Mouse (Mus musculus) liver, embryonic 12.5 days (tissue): ENCODE results near the gene Asic4. TPM values are rescaled to one million over a fixed set of nuclear protein-coding genes. Genes with fewer than 3 reads are reported as not detected.

Experiments
- ATAC-seq: fragments of 200-750 bp; cut with Nextera tagmentation; 2 replicates; pipeline ENCODE4 v1.8.0; 2017; ENCODE audit warnings: moderate number of reproducible peaks, mild to moderate bottlenecking, moderate library complexity
- H3K27ac ChIP-seq: fragments of 300-500 bp; sonication (generic); 2 replicates; pipeline ENCODE4 v1.5.1; 2016; ENCODE audit warnings: mild to moderate bottlenecking
- H3K27me3 ChIP-seq: fragments of 300-500 bp; sonication (generic); replicated peaks from 2 replicates; pipeline ENCODE4 v1.6.1; 2016; ENCODE audit warnings: mild to moderate bottlenecking, moderate library complexity
- H3K36me3 ChIP-seq: fragments of 300-500 bp; sonication (generic); 2 replicates; pipeline ENCODE4 v1.6.1; 2016; ENCODE audit warnings: mild to moderate bottlenecking, moderate library complexity
- H3K4me1 ChIP-seq: fragments of 300-500 bp; sonication (generic); 2 replicates; pipeline ENCODE4 v1.6.1; 2016
- H3K4me2 ChIP-seq: fragments of 300-500 bp; sonication (generic); 2 replicates; pipeline ENCODE4 v1.6.1; 2016; ENCODE audit warnings: mild to moderate bottlenecking, moderate library complexity
- H3K4me3 ChIP-seq: fragments of 300-500 bp; sonication (generic); 2 replicates; pipeline ENCODE4 v1.5.1; 2016; ENCODE audit warnings: mild to moderate bottlenecking, moderate library complexity
- H3K9ac ChIP-seq: fragments of 300-500 bp; sonication (generic); 2 replicates; pipeline ENCODE4 v1.6.1; 2016; ENCODE audit warnings: mild to moderate bottlenecking, moderate library complexity
- H3K9me3 ChIP-seq: fragments of 300-500 bp; sonication (generic); replicated peaks from 2 replicates; pipeline ENCODE4 v1.6.1; 2016; ENCODE audit warnings: mild to moderate bottlenecking, moderate library complexity
- WGBS: fragments of 180-500 bp; shearing (Covaris S2); methylation state at CpG from one replicate; pipeline ENCODE4 v1.1.7; 2016; ENCODE audit not compliant: insufficient replicate concordance; 5-methylcytosine and 5-hydroxymethylcytosine counted together
- polyA plus RNA-seq: library from polyadenylated mRNA; unstranded; fragments of >200 nt; fragmentation: Nextera tagmentation; extraction: Ambion mirVana; gene quantifications from 2 replicates; pipeline ENCODE4 v1.2.1, GENCODE M21; 2016

Gene Asic4
- polyA plus RNA-seq, 1 experiment from 2014 or later, result 0.83 TPM

GRCm38 (mm10) chr1:75445141-75445701 is 5.0 kb upstream of the Asic4 start:
- peak; percentile 54 for ATAC-seq
- H3K27me3 ChIP-seq, result peaks cover 59% of the 10 kb centered on the region
- H3K4me3 ChIP-seq, result peak overlapping the region; percentile 37; the same call in 1 of the 2 replicates
- WGBS, result 10% methylated on average over 9 of the region's 9 CpGs
- H3K9ac ChIP-seq, result 0 out of 2 replicates have a peak overlapping the region, but pooled peaks have one; percentile 27
- peak overlapping the region; percentile 74 for H3K4me2 ChIP-seq
- H3K4me1 ChIP-seq, result peaks cover 77% of the 10 kb centered on the region
- H3K36me3 ChIP-seq, result peaks cover 17% of the 10 kb centered on the region
- no peaks in the 10 kb centered on the region for H3K9me3 ChIP-seq
- H3K27ac ChIP-seq, result peak overlapping the region; percentile 74

DNA sequence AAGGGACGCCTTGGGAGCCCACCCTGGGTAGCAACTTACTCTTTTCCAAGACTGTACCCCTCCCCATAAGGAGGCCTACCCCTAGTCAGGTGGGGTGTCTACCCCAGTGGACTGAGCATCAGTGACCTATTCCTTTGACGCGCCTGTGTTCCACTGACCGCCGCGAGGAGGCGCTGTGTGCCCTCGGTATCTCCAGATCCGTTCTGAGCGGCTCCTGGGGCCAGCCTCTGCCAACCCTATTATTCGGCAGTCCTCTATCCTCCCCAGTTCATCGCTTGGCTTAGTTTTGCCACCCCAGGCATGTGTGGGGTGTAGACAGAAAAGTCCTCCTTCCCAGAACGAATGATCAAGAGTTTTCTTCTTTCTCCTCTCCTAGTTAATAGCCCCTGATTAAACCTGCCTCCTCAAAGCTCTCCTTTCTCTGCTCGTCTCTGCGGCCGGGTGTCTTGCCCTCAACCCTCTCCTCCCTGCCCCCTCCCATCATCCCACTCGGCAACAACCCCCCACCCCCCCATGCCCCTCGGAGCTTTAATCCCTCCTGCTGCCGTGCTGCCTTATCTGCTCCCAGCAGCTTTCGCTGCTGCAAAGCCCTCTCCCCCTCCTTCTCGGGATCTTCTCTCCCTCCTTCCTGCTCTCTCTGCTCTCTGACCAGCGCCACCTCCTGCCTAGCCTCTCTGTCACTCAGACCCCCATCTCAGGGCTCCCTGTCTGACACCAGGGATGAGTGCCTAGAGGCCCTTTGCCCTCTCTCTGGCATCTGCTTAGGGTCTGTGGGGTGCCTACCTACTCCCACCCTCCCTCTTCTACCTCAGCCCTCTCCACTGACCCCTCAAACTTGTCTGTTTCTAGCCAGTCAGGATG is 4.3 kb upstream of the Asic4 start:
- Histone ChIP-seq H3K4me2 (peak overlapping the region; percentile 74), H3K4me1 (peaks cover 85% of the 10 kb centered on the region), H3K9ac (peak overlapping the region; percentile 50), H3K27me3 (peaks cover 66% of the 10 kb centered on the region), H3K27ac (peak overlapping the region; percentile 74), H3K4me3 (peak overlapping the region; percentile 37), H3K36me3 (peaks cover 10% of the 10 kb centered on the region), H3K9me3 (no peaks in the 10 kb centered on the region)
- peak; percentile 67 for ATAC-seq
- WGBS, result under 1% methylated on average over 22 of the region's 22 CpGs

DNA sequence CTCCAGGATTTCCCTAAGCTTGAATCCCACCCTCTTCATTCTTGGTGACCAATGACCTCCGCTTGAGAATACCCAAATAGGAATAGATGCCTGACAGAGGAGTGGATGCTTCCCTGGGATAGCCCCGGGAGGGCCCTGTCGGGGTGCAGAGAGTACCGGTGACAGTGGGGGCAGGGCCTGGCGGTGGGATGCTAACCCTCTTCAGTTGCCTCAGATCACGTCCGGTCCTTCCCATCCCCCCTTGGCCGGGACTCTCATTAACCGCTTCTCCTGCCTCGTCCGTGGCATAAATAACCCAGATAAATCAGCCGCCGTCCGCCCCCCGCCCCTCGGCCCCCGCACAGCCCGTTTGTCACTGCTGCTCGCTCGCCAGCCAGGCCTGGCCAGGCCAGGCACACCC is 3.6 kb upstream of the Asic4 start:
- peak overlapping the region; percentile 50 for H3K9ac ChIP-seq
- H3K27ac ChIP-seq, result peak overlapping the region; percentile 74
- H3K4me3 ChIP-seq, result peak overlapping the region; percentile 37
- peak overlapping the region; percentile 74 for H3K4me2 ChIP-seq
- H3K36me3 ChIP-seq, result peaks cover 9% of the 10 kb centered on the region
- WGBS, result 2% methylated on average over 20 of the region's 20 CpGs
- peaks cover 73% of the 10 kb centered on the region for H3K27me3 ChIP-seq
- no peaks in the 10 kb centered on the region for H3K9me3 ChIP-seq
- H3K4me1 ChIP-seq, result peaks cover 90% of the 10 kb centered on the region
- no peak for ATAC-seq

DNA sequence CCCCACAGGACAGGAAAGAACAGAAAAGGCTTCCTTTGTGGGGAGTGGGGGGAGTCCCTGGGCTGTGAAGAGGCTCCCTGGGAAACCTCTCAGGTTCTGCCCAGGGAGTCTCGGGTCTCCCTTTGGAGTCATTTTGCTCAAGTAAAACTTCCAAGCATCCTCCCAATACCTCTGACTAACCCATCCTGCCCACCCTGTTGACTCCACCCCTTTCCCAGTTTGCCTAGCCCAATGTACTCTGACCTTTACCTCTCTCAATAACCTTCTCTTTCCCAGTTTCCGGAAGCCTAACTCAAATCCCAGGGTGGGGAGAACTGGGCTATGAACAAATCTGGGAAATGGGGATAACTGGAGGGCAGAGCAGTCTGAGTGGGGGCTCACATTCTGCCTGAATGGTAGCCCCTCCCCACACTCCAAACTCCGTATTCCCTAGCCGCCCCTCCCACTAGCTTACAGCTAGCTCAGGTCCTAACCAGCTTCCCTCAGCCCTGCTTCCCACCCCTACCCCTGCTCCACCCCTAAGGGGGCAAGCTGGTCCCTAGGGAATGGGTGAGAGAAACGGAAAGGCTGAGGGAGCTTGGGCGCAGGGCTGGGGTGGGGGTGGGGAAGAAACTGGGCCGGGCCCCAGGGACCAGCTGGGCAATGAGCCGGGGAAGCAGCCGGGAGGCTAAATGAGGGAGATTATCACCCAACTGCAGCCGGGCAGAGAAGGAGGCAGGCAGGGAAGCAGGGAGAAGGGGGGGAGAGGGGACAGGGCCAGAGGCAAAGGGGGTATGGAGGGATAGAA is 2.8 kb upstream of the Asic4 start:
- ATAC-seq, result peak; percentile 5; the same call in 1 of the 2 replicates
- Histone ChIP-seq H3K4me3 (peak overlapping the region; percentile 37), H3K4me2 (peak overlapping the region; percentile 74), H3K9ac (peak overlapping the region; percentile 50), H3K27ac (peak overlapping the region; percentile 57; the same call in 1 of the 2 replicates), H3K27me3 (peaks cover 81% of the 10 kb centered on the region), H3K36me3 (peaks cover 5% of the 10 kb centered on the region), H3K9me3 (no peaks in the 10 kb centered on the region), H3K4me1 (peaks cover 90% of the 10 kb centered on the region)
- WGBS, result under 1% methylated on average over 10 of the region's 10 CpGs

DNA sequence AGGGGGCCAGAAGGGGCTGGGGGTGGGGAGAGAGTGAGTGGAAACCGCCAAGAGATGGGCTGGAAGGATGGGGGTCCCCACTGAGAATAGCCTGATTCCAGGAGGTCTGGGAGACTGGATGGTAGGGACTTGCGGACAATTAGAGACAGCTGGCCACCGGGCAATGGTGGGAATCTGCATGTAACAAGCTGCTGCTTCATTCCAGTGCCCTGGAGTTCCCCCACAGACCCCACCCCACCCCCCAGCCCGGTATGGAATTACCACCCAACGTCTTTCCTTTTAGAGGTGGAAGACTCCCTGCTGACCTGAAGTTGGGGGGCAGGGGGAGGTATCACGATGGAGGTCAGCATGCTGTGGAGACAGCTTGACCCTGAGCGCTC is 2.2 kb upstream of the Asic4 start:
- Histone ChIP-seq H3K4me2 (peak overlapping the region; percentile 74), H3K4me1 (peaks cover 87% of the 10 kb centered on the region), H3K4me3 (no peak overlapping the region; the same call in 1 of the 2 replicates), H3K36me3 (no peaks in the 10 kb centered on the region; the same call in 1 of the 2 replicates), H3K27ac (0 out of 2 replicates have a peak overlapping the region, but pooled peaks have one; percentile 39), H3K27me3 (peaks cover 87% of the 10 kb centered on the region), H3K9me3 (no peaks in the 10 kb centered on the region), H3K9ac (peak overlapping the region; percentile 50)
- no peak for ATAC-seq
- WGBS, result 6% methylated on average over 7 of the region's 7 CpGs

GRCm38 (mm10) chr1:75448937-75449336 is 1.3 kb upstream of the Asic4 start:
- Histone ChIP-seq H3K27me3 (peaks cover 96% of the 10 kb centered on the region), H3K9ac (0 out of 2 replicates have a peak overlapping the region, but pooled peaks have one; percentile 12), H3K4me3 (no peak overlapping the region), H3K36me3 (no peaks in the 10 kb centered on the region), H3K9me3 (no peaks in the 10 kb centered on the region), H3K27ac (no peak overlapping the region), H3K4me2 (peak overlapping the region; percentile 35), H3K4me1 (peaks cover 78% of the 10 kb centered on the region)
- ATAC-seq, result no peak
- 2% methylated on average over 14 of the region's 14 CpGs for WGBS

DNA sequence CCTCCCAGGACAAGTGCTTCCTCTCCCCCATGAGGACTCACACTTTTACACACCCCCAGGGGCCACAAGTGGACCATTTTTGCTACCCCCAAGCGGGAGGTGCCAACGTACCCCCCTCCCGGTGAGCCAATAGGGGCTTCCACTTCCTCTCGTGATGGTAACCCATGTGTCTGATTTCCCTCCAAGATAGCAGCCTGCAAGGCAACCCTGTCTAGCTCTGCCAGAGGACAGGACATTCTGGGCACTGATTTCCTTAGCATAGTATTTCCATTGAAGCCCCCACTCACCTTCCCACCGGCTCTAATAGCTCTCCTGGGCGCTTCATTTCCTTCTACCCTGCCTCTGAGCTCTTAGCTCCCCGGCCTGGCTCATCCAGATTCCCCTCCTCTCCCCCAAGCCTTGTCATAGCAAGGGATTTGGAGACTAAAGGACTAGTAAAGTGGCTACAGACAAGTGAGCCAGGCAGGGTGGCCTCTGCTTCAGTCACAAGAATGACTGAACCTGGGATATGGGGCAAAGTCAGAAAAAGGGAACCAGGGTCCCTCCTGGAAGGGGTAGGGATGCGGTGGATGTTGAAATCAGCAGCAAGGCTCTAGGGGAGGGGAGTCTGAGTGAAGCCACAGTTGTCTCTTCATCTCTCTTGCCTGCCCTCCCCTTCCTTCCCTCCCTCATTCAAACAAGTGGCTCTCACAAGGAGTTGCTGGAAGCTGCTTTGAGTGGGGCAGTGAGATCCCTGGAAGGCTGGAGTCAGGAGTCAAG is 680 bp upstream of the Asic4 start:
- Histone ChIP-seq H3K4me1 (peaks cover 77% of the 10 kb centered on the region), H3K9ac (no peak overlapping the region), H3K36me3 (no peaks in the 10 kb centered on the region), H3K4me2 (peak overlapping the region; percentile 63), H3K9me3 (no peaks in the 10 kb centered on the region), H3K4me3 (peak overlapping the region; percentile 37; the same call in 1 of the 2 replicates), H3K27ac (no peak overlapping the region), H3K27me3 (peaks cover 96% of the 10 kb centered on the region)
- ATAC-seq, result no peak
- 2% methylated on average over 8 of the region's 8 CpGs for WGBS

DNA sequence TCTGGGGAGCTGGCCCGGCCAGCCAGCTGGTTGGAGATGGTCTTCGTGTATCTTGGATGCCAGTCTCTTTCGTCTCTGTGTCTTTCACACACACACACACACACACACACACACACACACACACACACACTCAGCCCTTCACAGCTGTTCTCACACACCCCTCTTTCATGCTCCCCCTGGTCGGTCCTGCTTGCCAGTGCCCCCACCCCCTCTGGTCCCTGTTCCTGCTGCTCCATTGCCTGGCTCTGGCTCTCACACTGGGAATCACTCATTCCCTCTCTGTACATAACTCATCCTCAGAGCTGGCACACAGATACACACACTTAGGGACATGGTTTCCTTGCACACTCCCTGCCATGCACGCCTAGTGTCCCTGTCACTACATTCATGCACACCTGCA is 1.7 kb downstream of the Asic4 start:
- Histone ChIP-seq H3K36me3 (no peaks in the 10 kb centered on the region), H3K27me3 (peaks cover 100% of the 10 kb centered on the region), H3K4me1 (peaks cover 66% of the 10 kb centered on the region), H3K4me3 (no peak overlapping the region), H3K9ac (no peak overlapping the region), H3K9me3 (no peaks in the 10 kb centered on the region), H3K27ac (no peak overlapping the region), H3K4me2 (no peak overlapping the region)
- 39% methylated on average over 3 of the region's 5 CpGs for WGBS
- no peak for ATAC-seq

GRCm38 (mm10) chr1:75455433-75455832 is 5.2 kb downstream of the Asic4 start:
- H3K4me2 ChIP-seq, result no peak overlapping the region

GRCm38 (mm10) chr1:75455948-75456347 is 5.7 kb downstream of the Asic4 start:
- H3K27me3 ChIP-seq, result peaks cover 100% of the 10 kb centered on the region
- no peak for ATAC-seq

More at GRCm38 (mm10) chr1:75455433-75455832, 5.2 kb downstream of the Asic4 start:
- H3K9ac ChIP-seq, result no peak overlapping the region
- peaks cover 58% of the 10 kb centered on the region for H3K4me1 ChIP-seq
- peaks cover 100% of the 10 kb centered on the region for H3K27me3 ChIP-seq
- 48% methylated on average over 3 of the region's 3 CpGs for WGBS
- H3K27ac ChIP-seq, result no peak overlapping the region
- no peak for ATAC-seq
- no peaks in the 10 kb centered on the region for H3K9me3 ChIP-seq
- no peaks in the 10 kb centered on the region for H3K36me3 ChIP-seq
- no peak overlapping the region for H3K4me3 ChIP-seq

More at GRCm38 (mm10) chr1:75455948-75456347, 5.7 kb downstream of the Asic4 start:
- no peak overlapping the region for H3K4me3 ChIP-seq
- no peak overlapping the region for H3K27ac ChIP-seq
- no peaks in the 10 kb centered on the region for H3K36me3 ChIP-seq
- H3K9ac ChIP-seq, result no peak overlapping the region
- no peak overlapping the region for H3K4me2 ChIP-seq
- H3K4me1 ChIP-seq, result peaks cover 53% of the 10 kb centered on the region
- WGBS, result 17% methylated on average over 5 of the region's 5 CpGs
- H3K9me3 ChIP-seq, result no peaks in the 10 kb centered on the region
